Comparison of ENCODE assay signal across 14 mouse cellular contexts in genomic region chr2:131067481-131067880, GRCm38 (mm10). TPM values are rescaled to one million over a fixed set of nuclear protein-coding genes. Genes with fewer than 3 reads are reported as not detected.
A peak's percentile ranks its signal among the peaks of the same experiment; 100 is the strongest.
DNase-seq lines count a peak whose midpoint lies in the region; ATAC-seq and TF ChIP-seq lines count a peak whose summit lies in the region.
"Had no signal": no experiment of that assay in that cellular context is flagged by ENCODE, and none has a peak within 500 bp of the region (broad histone marks: within the 10 kb centered on the region; RNA-seq: fewer than 3 reads in every experiment).

No protein-coding gene starts in this region.

- H3K27ac ChIP-seq in kidney, adult 2 months (ENCODE audit: insufficient read depth, low read depth, low read length): no peak overlapping the region
- H3K27ac ChIP-seq in limb, embryonic 14.5 days (replicated peaks; ENCODE audit: low read depth, low read length): 0 out of 2 replicates have a peak overlapping the region, but pooled peaks have one; percentile 52
- H3K27ac ChIP-seq: hindbrain, embryonic 14.5 days; liver, embryonic 13.5 days; midbrain, embryonic 10.5 days had no signal

- TF ChIP-seq POLR2A in kidney, adult 2 months (IDR thresholded peaks at IDR 0.05; ENCODE audit: low read depth, low read length): no peak
- no peak for TF ChIP-seq POLR2A in limb, embryonic 14.5 days (IDR thresholded peaks at IDR 0.05; ENCODE audit: borderline replicate concordance, extremely low read depth, insufficient read depth, insufficient read length)

- no peaks in the 10 kb centered on the region for H3K4me1 ChIP-seq in kidney, adult 2 months (ENCODE audit: control insufficient read depth, insufficient read depth, low read length)
- peaks cover 13% of the 10 kb centered on the region for H3K4me1 ChIP-seq in limb, embryonic 14.5 days (ENCODE audit: control insufficient read depth, insufficient read depth, low read length)

- DNase-seq in kidney, adult 2 months: peak; percentile 50
- no peak for DNase-seq in kidney, adult 18-20 months
- peak; percentile 64 for DNase-seq in lung, postnatal 10 days
- no peak for DNase-seq in lung, postnatal 25 days (ENCODE audit: low spot score)
- DNase-seq in adrenal gland, postnatal 36 days: peak; percentile 50 to 57
- DNase-seq in limb, embryonic 14.5 days (ENCODE audit: low spot score): peak; percentile 88
- DNase-seq: cerebellum, adult 2 months; liver, embryonic 13.5 days; right cerebral cortex, postnatal 14 days; thymus, postnatal 25 days had no signal

- no peak for TF ChIP-seq CTCF in kidney, adult 2 months (conservative IDR thresholded peaks at IDR 0.05; ENCODE audit: insufficient read depth, insufficient read length, low read depth, low read length)

- H3K4me2 ChIP-seq in limb, embryonic 14.5 days (replicated peaks; ENCODE audit: low read depth, low read length, severe bottlenecking): no peak overlapping the region
- H3K4me2 ChIP-seq: hindbrain, embryonic 14.5 days; liver, embryonic 13.5 days had no signal

- no peaks in the 10 kb centered on the region for H3K9me3 ChIP-seq in limb, embryonic 14.5 days (ENCODE audit: control insufficient read depth, low read length)
- H3K9me3 ChIP-seq: liver, embryonic 13.5 days; midbrain, embryonic 10.5 days had no signal

- 42% methylated on average over 6 of the region's 6 CpGs for WGBS in kidney, adult 2 months
- WGBS in limb, embryonic 14.5 days: 39% methylated on average over 6 of the region's 6 CpGs

- no peak for ATAC-seq in limb, embryonic 14.5 days (ENCODE audit: low FRiP score, low read depth)
- ATAC-seq in cerebellum, adult (ENCODE audit: insufficient number of reproducible peaks, low FRiP score, low TSS enrichment): no peak
- ATAC-seq: forebrain, embryonic 14.5 days had no signal

- H3K27me3 ChIP-seq in kidney, adult 2 months (replicated peaks; ENCODE audit: control insufficient read depth, insufficient read depth, low read length): no peaks in the 10 kb centered on the region
- H3K27me3 ChIP-seq in limb, embryonic 14.5 days (ENCODE audit: control insufficient read depth, insufficient read depth, low read length): no peaks in the 10 kb centered on the region

- H3K4me3 ChIP-seq in kidney, adult 2 months (ENCODE audit: insufficient read depth, low read depth, low read length): no peak overlapping the region
- no peak overlapping the region for H3K4me3 ChIP-seq in limb, embryonic 14.5 days (replicated peaks; ENCODE audit: low read length)
- H3K4me3 ChIP-seq: liver, embryonic 13.5 days; midbrain, embryonic 10.5 days had no signal

- H3K9ac ChIP-seq in limb, embryonic 14.5 days (ENCODE audit: low read depth, low read length, severe bottlenecking): no peak overlapping the region
- H3K9ac ChIP-seq: hindbrain, embryonic 14.5 days; liver, embryonic 13.5 days had no signal

- no peaks in the 10 kb centered on the region for H3K36me3 ChIP-seq in kidney, adult 2 months (ENCODE audit: control insufficient read depth, insufficient read depth, low read length)
- no peaks in the 10 kb centered on the region for H3K36me3 ChIP-seq in limb, embryonic 14.5 days (ENCODE audit: control insufficient read depth, insufficient read depth, low read length)
- H3K36me3 ChIP-seq: liver, embryonic 13.5 days; midbrain, embryonic 10.5 days had no signal

RNA-seq across cellular contexts. Expression of gene Adam33, which starts 3.9 kb away (rescaled TPM):
- 3.3 and 4.1 TPM in 2 replicates for polyA plus RNA-seq in kidney, adult 2 months (2012; rRNA removed)
- total RNA-seq in adrenal gland, postnatal 36 days (2021): 1 to 10 TPM; 2.4 to 3.8 TPM
- 104 and 121 TPM in 2 replicates for polyA plus RNA-seq in limb, embryonic 14.5 days (2012; rRNA removed)
- polyA plus RNA-seq in limb, embryonic 14.5 days (2014; fragmentation: Nextera tagmentation; extraction: Ambion mirVana): 30.7 and 33.8 TPM in 2 replicates

RNA-seq across cellular contexts. Expression of gene Siglec1, which starts 19.1 kb away (rescaled TPM):
- 1.5 and 7.5 TPM in 2 replicates for polyA plus RNA-seq in kidney, adult 2 months (2012; rRNA removed)
- total RNA-seq in adrenal gland, postnatal 36 days (2021): 1 to 10 TPM; 4.2 to 4.7 TPM
- polyA plus RNA-seq in limb, embryonic 14.5 days (2012; rRNA removed): 0.87 and 1.2 TPM in 2 replicates
- 0.51 and 0.94 TPM in 2 replicates for polyA plus RNA-seq in limb, embryonic 14.5 days (2014; fragmentation: Nextera tagmentation; extraction: Ambion mirVana)

RNA-seq across cellular contexts. Expression of gene Gfra4, which starts 24.6 kb away (rescaled TPM):
- 7.1 and 7.2 TPM in 2 replicates for polyA plus RNA-seq in kidney, adult 2 months (2012; rRNA removed)
- 1 to 10 TPM; 4.1 to 4.6 TPM for total RNA-seq in adrenal gland, postnatal 36 days (2021)
- 56.1 and 72.8 TPM in 2 replicates for polyA plus RNA-seq in limb, embryonic 14.5 days (2012; rRNA removed)
- 33.3 and 38.6 TPM in 2 replicates for polyA plus RNA-seq in limb, embryonic 14.5 days (2014; fragmentation: Nextera tagmentation; extraction: Ambion mirVana)

RNA-seq across cellular contexts. Expression of gene Hspa12b, which starts 59.6 kb away (rescaled TPM):
- 7.8 and 8.4 TPM in 2 replicates for polyA plus RNA-seq in kidney, adult 2 months (2012; rRNA removed)
- total RNA-seq in adrenal gland, postnatal 36 days (2021): 10 to 100 TPM in 1 of 2 experiments, 1 to 10 TPM in 1; 7.7 to 12.3 TPM
- polyA plus RNA-seq in limb, embryonic 14.5 days (2012; rRNA removed): 42.7 and 54.6 TPM in 2 replicates
- 10.2 and 10.9 TPM in 2 replicates for polyA plus RNA-seq in limb, embryonic 14.5 days (2014; fragmentation: Nextera tagmentation; extraction: Ambion mirVana)

Comparison
In these comparisons a context has a peak if more than half of its experiments do, and no peak if none do; other contexts are left out.
1. DNase-seq: peak in kidney, adult 2 months (single experiment), lung, postnatal 10 days (single experiment), adrenal gland, postnatal 36 days (2 of 2) and limb, embryonic 14.5 days (single experiment); none in kidney, adult 18-20 months (single experiment) and lung, postnatal 25 days (single experiment).